Mouse (Mus musculus) heart, adult 9 months (tissue): ENCODE results near the gene Phgdh.

ENCODE experiments used
- DNase-seq, 2 experiments: peaks; one replicate each; pipeline ENCODE4 v3.0.0; 2022; ENCODE audit warnings: low spot score in 2 of 2

The Phgdh gene

DNA sequence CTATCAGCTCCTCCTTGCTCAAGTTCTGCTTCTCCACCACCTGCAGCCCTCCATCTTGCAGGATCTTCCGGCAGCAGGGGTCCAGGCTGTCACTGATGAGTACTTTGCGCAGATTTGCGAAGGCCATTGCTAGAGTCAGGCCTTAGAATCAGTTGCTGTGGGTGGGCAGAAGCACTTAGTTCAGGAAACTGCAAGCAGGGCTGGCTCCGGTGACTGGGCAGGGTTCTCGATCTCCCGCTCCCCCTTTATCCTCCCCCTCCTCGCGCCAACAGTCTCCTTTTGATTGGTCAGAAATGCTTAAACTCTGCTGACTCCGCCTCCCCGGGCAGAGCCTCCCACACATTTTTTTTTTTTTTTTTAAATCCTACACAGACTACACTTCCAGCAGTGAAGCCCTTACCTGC lies at the start of gene Phgdh:
Gene Phgdh (minus strand): TSS at position 285 of the 404 bp plus-strand sequence.
- DNase-seq = peak; percentile 41 to 48

DNA sequence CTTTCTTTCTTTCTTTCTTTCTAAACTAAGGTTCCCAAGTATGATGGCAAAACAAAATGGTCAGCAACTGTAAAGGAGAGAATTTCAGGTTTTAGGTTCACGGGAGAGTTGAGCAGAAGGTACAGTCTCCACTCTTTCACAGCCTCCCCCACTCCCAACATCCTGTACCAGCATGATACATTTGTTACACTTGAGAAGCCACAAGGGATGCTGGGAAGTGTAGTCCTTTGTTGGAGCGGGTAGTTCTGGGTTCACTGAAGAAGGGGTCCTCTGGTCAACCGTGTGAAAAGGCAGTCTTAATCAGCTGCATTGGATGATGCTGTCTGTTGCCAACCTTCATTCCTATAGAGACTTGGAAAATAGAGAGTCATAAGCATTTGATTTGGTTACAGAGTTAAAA lies 49.5 kb upstream of the Phgdh start:
- no peak for DNase-seq

DNA sequence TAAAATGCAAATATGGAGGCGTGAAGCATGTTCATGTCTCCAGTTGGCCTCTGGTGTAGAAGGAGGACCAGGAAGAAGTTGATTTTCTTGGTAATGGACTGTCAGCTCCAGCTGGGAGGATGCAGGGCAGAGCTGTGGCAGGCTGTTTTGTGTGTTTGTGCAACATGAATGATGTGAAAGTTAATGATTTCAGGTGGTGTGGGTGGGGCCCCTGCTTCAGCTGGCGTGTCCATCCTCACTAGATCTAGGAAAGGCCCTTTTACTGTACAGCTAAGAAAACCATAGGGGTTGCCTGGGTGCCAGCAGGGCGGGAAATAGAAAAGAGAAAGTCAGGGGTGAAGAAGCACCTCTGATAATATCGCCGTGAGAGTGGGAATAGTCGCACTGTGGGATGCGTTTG lies 48.0 kb upstream of the Phgdh start:
- no peak for DNase-seq

DNA sequence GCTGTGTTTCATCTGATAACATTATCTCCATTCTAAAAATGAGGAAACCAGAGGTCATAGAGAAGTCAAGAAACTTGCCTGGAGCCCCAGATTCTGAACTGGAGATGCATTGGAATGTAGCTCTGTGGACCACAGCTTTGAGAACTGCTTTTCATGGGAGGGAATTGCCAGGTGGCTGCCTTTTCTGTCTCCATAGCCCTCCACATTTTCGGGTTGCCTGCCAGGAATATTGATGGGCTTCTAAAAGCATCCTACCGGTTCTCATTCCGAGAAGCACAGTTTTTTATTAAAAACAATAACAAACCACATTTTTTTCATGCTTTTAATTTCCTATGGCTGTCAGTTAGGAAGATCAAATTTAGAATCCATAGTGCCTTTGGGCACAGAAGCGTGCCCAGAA lies 47.3 kb upstream of the Phgdh start:
- DNase-seq = no peak

DNA sequence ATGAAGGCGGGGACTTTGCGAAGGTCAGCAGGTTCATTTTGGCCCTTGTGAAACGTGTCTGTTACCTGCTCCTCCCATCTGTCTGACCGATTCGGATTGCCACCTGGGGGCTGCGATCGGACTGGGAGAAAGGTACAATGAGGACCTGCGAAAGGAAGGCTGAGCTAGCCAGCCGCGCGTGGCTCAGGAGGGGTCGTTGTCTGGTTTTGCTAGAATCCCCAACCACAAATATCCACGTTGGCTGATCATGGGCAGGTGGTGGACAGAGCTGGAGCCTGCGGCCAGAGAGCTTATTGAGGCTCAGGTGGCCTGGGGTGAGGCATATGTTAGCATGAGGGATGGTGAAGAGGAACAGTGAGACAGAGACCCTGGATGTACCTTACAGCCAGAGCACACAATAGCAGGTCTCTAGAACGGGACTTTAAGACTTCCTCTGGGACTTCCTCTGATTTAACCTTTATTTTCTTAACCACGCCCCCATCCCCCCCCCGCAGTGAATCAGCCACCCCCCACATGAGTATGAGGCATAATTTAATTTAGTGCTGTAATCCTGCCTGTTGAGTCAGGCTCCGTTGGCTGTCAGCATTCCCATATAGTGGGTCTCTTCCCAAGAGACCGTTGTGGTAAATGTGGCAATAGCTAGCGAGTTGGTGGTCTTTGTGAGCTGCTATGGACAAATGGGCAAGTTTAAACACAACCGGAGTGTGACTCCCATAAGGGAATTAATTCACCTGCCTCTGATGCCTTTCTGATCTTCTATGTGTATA lies 43.4 kb upstream of the Phgdh start:
- no peak for DNase-seq

DNA sequence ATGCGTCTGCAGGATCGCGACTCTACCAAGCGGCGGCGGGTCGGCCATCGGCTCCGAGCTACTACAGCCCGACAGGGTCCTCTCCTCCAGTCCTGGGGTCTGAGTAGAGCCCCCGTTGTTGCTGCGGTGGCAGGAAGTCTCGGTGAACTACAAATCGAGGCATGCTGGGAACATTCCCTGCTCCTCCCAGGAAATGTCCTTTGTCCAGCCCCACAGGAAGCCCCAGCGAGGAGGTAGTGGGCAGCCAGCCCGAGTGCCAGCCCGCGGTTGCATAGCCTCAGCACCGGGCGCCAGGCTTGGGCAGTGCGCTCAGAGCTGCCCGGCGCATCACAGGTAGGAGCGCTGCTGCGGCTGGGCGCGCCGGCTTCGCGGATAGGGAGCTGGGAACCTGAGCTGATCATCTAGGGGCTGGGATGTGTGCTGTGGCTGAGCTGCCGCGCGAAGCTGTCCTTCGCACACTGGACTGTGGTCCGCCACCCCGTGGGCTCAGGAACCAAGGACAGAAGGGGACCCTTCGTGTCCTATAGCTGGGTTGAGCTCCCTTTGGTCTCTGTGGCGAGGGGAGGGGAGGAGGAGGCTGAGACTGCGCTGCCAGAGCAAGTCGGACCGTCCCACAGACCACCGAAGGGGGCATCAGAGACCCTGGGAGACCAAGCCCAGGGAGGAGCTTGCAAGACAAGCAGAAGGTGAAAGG lies 42.6 kb upstream of the Phgdh start, which contains the start of gene Zfp697:
Gene Zfp697 (plus strand): TSS at position 216 of the 694 bp plus-strand sequence.
- DNase-seq = peak; percentile 78 to 79

DNA sequence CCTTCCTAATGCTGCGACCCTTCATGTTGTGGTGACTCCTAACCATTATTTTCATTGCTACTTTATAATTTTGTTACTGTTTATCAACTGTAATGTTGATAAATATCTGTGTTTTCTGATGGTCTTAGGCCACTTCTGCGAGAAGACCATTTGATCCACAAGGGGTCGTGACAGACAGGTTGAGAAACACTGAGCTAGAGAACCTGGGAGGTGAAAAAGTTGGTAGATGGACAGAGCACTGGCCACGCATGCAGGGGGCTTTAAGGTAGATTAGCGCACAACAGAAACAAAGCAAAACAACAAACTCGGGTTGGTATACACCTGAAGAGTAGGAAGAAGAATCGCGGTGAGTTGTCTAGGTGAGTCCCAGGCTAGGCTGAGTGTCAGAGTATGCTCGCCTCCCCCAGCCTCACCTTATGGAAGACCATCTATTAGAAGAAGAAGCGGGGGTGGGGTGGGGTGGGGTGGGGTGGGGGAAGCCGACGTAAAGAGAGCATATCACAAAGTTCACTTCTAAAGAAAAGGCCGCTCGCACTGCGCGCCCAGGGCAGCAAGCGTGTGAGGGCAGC lies 42.0 kb upstream of the Phgdh start:
- DNase-seq = no peak

DNA sequence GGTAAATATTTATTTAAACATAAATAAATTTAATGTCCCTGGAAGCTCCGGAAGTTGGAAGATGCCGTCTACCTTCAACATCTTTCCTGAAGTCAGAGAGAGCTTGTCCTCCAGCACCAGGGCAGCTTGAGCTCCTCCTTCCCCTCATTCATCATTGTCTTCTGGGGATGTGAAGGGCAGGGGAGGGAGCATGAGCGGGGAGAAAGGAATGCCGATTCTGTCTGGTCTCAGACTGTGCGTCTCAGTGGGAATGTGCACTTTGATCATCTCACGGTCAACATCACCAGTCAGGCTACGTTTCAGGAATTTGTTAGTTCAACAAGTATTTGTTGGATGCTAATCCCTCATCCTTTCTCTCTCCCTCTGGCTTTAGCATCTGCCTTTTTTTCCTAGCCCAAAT lies 39.4 kb upstream of the Phgdh start:
- no peak for DNase-seq

DNA sequence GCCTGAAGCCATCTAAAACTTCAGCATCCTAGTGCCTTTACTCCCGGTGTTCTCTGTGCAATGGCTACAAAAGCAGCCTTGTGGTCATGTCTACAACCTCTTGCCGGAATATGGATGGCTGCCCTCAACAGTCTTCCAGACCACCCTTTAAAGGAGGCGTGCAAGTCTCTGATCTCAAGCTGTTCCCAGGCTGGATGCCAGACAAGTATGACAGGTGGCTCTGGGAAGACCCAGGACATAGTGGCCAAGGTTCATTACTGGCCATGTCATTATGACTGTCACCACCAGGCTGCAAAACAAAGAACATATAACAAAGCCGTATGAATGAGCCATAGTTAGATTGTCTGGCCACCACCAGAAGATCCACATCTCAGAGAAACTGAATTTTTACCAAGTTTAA lies 38.5 kb upstream of the Phgdh start:
- no peak for DNase-seq

DNA sequence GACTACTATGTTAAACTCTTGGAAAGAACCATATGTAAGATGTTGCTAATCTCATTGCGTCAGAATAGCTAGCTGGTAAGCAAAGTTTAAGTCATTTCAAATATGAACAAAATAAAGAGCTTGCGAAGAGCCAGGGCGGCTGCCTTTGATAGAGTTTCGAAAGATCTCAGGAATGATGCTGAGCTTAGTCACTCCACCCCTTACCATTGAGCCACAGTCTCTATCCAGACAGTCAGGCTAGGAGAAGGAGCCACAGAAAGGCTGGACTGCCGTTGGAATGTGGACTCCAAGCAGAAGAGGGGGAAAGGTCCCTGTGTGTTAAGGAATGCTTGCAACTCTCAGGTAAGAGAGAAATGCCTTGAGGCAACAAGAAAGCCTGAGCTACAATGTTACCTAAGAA lies 35.2 kb upstream of the Phgdh start:
- DNase-seq = no peak

DNA sequence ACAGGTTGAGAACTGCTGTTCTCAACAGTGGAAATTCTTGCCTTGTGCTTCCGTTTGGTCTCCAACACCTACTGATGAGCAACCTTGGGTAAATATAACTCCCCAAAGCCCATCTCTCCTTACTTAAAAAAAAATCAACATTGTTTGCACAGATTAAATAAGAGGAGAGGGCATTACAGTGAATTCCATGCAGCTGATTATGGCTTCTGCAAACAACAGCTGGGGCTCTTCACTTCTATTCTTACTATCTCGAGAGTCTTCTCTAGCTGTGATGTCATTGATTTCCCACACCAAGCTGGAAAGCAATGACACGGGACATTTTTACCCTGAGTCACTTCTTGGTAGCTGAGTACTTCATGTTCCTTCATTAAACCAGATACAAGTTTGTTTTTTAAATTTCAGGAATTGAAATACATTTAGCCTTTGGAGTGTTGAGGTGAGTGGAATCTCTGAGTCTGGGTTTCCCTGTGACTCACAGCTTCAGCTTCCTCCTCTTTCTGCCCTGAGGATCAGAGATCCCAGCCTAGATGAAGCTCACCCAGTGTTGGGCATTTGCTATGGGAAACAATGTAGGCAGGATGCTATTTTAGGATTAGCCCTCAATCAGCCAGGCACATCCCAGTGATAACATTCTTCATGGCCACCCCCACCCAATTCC lies 34.4 kb upstream of the Phgdh start:
- peak; percentile 55 to 64 for DNase-seq

DNA sequence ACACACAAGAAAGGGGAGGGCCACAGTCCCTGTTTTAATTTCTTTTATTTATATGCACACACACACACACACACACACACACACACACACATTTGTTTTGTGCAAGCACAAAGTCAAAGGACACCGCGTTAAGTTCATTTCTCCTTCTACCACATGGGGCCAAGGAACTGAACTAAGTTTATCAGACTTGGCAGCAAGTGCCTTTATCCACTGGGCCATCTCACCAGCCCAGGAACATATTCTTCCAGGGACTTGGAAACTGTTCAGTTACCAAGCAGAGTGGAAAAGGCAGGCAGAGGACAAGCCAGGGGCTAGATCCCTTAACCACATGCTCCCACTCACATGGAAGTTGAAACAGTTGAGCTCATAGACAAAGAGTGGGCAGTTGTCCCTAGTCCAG lies 29.0 kb upstream of the Phgdh start:
- no peak for DNase-seq

DNA sequence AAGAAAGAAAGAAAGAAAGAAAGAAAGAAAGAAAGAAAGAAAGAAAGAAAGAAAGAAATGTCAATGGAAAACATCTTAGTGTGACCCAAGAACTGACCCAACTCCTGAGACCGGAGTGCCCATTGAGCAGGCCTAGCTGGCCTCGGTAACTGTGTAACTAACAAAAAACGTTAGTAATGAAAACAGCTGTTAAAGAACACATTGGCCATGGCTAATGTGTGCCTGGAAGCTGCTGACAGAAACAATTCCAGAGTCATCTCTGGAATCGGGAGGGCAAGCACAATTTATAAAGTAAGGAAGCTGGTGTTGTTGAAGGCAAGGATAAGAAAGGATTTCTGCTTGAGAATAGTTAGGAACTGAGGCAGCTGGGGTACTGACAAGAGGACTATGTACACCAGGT lies 28.5 kb upstream of the Phgdh start:
- DNase-seq = no peak

DNA sequence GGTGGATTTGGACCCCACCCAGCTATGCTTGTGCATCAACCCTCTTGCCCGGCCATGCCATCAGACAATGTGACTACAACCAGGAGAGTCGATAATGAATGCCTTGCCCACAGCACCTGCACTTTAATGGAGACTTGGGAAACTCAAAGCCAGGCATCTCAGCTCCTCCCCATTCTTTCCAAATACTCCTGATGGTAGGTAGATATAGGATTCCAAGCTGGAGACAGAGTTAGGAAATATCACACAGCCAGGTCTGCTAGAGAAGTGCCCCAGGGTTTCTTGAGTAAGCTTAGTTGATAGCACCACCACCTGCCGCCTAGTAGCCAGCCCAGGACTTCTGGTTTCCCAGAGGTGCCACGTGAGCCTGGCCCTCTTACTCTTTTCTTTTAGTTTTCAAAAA lies 27.0 kb upstream of the Phgdh start:
- no peak for DNase-seq

DNA sequence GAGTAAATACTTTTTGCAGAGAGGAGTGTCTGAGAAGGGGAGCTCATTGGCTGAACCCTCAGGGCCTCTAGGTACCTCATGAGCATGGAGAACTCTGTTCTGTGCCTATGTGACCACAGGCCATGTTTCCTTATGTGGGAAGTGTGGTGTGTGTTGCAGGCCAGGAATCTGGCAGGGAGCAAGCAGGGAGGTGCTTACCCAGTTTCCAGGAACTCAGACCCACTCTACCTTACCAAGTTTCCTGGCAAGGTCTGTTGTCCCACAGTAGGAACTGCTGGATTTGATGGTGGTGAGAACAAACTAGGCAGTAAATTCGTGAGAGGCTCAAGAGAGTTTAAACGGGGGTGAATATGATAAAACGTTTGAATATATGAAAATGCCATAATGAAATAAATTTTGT lies 26.3 kb upstream of the Phgdh start:
- no peak for DNase-seq

DNA sequence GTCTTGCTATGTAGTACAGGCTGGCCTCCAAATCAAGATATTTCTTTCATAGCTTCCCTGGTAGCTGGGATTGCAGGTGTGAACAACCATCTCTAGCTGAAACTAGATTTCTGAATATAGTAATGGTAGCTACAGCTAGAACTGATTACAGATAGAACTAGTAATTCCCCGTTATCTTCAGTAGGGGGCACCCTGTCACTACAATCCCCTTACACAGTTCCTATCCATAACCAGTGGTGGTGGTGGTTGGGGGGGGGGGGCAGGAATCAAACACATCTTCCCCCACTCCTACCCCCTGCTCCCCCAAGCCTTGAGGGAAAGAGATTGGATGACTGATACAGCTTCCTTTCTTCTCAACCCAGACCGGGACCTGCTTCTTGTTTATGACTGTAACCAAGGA lies 23.0 kb upstream of the Phgdh start:
- DNase-seq = peak in 1 of 2 experiments; percentile 29

DNA sequence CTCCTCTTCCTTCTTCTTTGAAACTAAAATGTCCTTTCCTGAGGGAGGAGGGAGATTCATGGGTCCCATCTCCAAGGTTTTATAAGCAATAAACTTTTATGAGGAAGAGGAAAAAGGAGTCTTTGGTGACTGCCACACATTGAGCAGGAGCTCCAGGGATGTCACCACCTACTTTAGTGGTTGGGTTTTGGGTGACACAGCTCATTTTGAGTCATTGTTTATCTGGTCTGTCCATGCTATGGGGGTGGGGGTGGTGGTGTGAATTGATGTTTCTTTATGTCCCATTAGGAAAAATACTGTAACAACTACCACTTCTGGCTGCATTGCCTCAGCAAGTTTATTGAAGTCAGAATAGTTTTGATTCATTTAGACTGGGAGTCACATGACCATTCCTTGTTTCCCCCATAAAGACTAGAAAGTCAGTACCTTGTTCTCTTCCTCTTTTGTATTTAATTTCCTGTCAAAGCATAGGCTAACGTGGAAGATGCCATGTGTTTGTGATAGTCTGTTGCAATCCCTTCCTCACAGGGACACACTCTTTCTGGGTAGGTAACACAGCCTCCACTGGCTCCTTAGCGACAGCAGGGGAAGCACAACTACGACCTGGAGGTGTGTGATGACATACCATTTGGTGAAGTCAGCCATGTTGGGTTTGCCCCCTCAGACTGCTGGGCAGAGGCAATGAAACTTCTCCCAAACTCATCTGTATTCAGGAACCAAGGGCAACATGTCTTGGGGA lies 17.0 kb upstream of the Phgdh start:
- DNase-seq = no peak

DNA sequence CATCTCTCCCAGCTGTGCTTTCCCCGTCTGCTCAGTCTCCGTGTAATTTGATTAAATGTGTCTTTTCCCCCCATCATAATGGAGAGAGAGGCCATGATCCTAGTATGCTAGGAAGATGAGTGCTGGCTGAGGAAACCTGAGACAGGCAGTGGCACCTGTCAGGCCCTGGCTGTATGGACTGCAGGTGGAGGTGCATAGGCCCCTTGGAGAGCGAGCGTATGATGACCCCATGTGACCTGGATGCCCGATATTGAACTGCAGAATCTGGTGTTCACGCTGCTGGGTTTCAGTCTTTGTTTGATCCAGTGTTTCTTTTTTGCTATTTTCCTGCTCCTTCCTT lies 16.2 kb upstream of the Phgdh start:
- DNase-seq = no peak

DNA sequence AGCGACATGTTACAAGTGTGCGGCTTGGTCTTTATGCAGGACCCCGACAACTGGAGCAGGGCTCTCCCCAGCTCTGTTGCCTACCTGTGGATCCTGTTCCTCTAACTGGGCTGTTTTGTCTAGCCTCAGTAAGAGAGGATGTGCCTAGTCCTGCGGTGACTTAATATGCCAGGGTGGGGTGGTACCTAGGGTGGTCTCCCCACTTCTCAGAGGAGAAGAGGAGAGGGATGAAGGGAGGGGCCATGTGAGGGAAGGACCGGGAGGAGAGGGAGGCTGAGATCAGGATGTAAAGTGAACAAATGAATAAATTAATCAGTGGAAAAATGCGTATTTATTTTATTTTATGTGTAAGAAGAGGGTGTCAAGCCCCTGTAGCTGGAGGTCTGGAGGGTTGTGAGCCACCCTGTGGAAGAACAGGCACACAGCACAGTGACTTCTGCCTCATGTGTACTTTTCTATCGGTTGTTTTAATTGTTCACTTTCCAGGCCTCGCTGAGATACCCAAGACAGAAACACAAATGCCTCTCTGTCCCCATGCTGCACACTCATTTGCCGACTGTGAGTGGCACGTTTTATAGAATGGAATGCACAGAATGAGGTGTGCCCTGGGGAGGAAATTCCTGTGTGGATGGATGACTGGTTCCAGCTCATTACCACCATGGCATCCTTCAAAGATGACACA lies 15.7 kb upstream of the Phgdh start:
- no peak for DNase-seq

DNA sequence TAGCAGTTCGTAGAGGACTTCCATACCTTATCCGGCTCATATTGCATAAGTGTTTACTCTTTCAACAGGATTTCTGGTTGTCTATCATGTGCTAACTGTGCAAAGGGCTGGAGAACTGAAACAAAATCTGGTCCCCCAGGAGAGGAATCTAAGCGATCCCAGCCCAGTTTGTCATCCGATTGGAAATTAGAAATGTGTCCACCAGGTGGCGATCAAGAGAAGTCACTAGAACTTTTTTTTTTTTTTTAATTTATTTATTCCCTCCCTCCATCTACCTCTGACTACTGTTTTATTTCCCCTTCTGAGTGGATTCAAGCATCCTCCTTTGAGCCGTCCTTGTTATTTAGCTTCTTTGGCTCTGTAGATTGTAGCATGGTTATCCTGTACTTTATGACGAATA lies 14.1 kb upstream of the Phgdh start:
- peak; percentile 33 to 65 for DNase-seq

DNA sequence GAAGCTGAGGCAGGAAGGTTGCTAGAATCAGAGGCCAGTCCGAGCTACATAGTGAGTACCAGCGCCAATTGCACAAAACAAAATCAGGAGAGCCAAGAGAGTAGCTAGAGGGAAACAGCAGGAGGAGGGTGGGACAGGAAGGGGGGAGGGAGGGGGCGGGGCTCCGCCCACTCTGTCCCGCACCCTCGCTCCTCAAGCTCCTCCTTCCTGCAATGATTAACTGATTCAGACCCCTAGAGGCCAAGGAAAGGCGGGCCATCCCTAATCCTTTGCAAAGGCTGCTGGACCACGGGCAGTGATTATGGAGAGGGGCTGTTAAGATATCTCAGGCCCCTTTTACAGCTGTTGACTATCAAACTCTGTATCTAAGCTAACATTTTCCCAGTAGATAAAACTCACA lies 8.9 kb upstream of the Phgdh start:
- no peak for DNase-seq
